Comparison of ENCODE assay signal across 10 mouse cellular contexts in genomic region chr2:65621254-65621653, GRCm38 (mm10). TPM values are rescaled to one million over a fixed set of nuclear protein-coding genes. Genes with fewer than 3 reads are reported as not detected.
DNase-seq lines count a peak whose midpoint lies in the region; ATAC-seq and TF ChIP-seq lines count a peak whose summit lies in the region.
"Had no signal": no experiment of that assay in that cellular context is flagged by ENCODE, and none has a peak within 500 bp of the region (broad histone marks: within the 10 kb centered on the region; RNA-seq: fewer than 3 reads in every experiment).

No protein-coding gene starts in this region.

- peak overlapping the region; percentile 42 for H3K4me3 ChIP-seq in hindbrain, embryonic 15.5 days
- peak overlapping the region; percentile 52 for H3K4me3 ChIP-seq in midbrain, postnatal 0 days (ENCODE audit: low read depth, low read length)
- H3K4me3 ChIP-seq in liver, postnatal 0 days (ENCODE audit: low read depth, low read length), result no peak overlapping the region
- H3K4me3 ChIP-seq: myocyte had no signal

- DNase-seq in frontal cortex, postnatal 36 days (ENCODE audit: low spot score in 2 of 2), result peak; percentile 30 to 51
- DNase-seq in frontal cortex, postnatal 14 days (ENCODE audit: low spot score in 2 of 2), result no peak
- peak; percentile 51 to 53 for DNase-seq in cerebellum, postnatal 10 days
- DNase-seq in midbrain, postnatal 0 days (ENCODE audit: low spot score), result peak; percentile 56
- no peak for DNase-seq in liver, postnatal 0 days
- DNase-seq in ovary, postnatal 36 days (ENCODE audit: low spot score), result no peak

- H3K4me2 ChIP-seq in hindbrain, embryonic 15.5 days, result peak overlapping the region; percentile 52
- H3K4me2 ChIP-seq in midbrain, postnatal 0 days (ENCODE audit: low read depth, low read length, poor library complexity, severe bottlenecking), result peak overlapping the region; percentile 52
- no peak overlapping the region for H3K4me2 ChIP-seq in liver, postnatal 0 days (ENCODE audit: low read depth, low read length)

- peak overlapping the region; percentile 34 for H3K9ac ChIP-seq in hindbrain, embryonic 15.5 days
- peak overlapping the region; percentile 65 for H3K9ac ChIP-seq in midbrain, postnatal 0 days (replicated peaks; ENCODE audit: low read length, poor library complexity, severe bottlenecking)
- no peak overlapping the region for H3K9ac ChIP-seq in liver, postnatal 0 days (replicated peaks)

- peaks cover 8% of the 10 kb centered on the region; the same call in 1 of the 2 replicates for H3K4me1 ChIP-seq in hindbrain, embryonic 15.5 days (replicated peaks)
- H3K4me1 ChIP-seq in midbrain, postnatal 0 days (ENCODE audit: insufficient read depth, low read length), result no peaks in the 10 kb centered on the region
- H3K4me1 ChIP-seq in liver, postnatal 0 days (ENCODE audit: insufficient read depth), result no peaks in the 10 kb centered on the region

- TF ChIP-seq EP300 in liver, postnatal 0 days (IDR thresholded peaks at IDR 0.05; ENCODE audit: low read depth), result no peak

- no peaks in the 10 kb centered on the region for H3K36me3 ChIP-seq in hindbrain, embryonic 15.5 days
- H3K36me3 ChIP-seq in midbrain, postnatal 0 days (ENCODE audit: insufficient read depth, low read length), result no peaks in the 10 kb centered on the region
- no peaks in the 10 kb centered on the region for H3K36me3 ChIP-seq in liver, postnatal 0 days (replicated peaks; ENCODE audit: insufficient read depth, low read length)

- H3K27me3 ChIP-seq in hindbrain, embryonic 15.5 days, result no peaks in the 10 kb centered on the region
- H3K27me3 ChIP-seq in midbrain, postnatal 0 days (ENCODE audit: insufficient read depth, low read length), result no peaks in the 10 kb centered on the region
- H3K27me3 ChIP-seq in liver, postnatal 0 days (ENCODE audit: insufficient read depth, low read length), result no peaks in the 10 kb centered on the region

- TF ChIP-seq CTCF in midbrain, postnatal 0 days (IDR thresholded peaks at IDR 0.05), result no peak
- no peak for TF ChIP-seq CTCF in liver, postnatal 0 days (IDR thresholded peaks at IDR 0.05; ENCODE audit: low read depth)

- no peaks in the 10 kb centered on the region for H3K9me3 ChIP-seq in hindbrain, embryonic 15.5 days
- no peaks in the 10 kb centered on the region for H3K9me3 ChIP-seq in midbrain, postnatal 0 days (ENCODE audit: low read length)
- H3K9me3 ChIP-seq in liver, postnatal 0 days (ENCODE audit: low read length), result no peaks in the 10 kb centered on the region

- ATAC-seq in hindbrain, embryonic 15.5 days (ENCODE audit: low FRiP score, low read depth), result peak; percentile 72
- peak; percentile 71; the same call in 1 of the 2 replicates for ATAC-seq in midbrain, postnatal 0 days (ENCODE audit: low FRiP score)
- ATAC-seq in liver, postnatal 0 days, result no peak
- ATAC-seq in granulocyte monocyte progenitor cell, adult 5-6 weeks (replicated peaks; ENCODE audit: poor library complexity, severe bottlenecking), result no peak
- ATAC-seq: Patski had no signal

- WGBS in hindbrain, embryonic 15.5 days, result 18% methylated on average over 5 of the region's 5 CpGs
- 20% methylated on average over 5 of the region's 5 CpGs for WGBS in midbrain, postnatal 0 days
- WGBS in liver, postnatal 0 days (ENCODE audit: insufficient replicate concordance), result 69% methylated on average over 5 of the region's 5 CpGs

- H3K27ac ChIP-seq in hindbrain, embryonic 15.5 days (replicated peaks), result peak overlapping the region; percentile 85
- H3K27ac ChIP-seq in midbrain, postnatal 0 days (ENCODE audit: low read depth, low read length), result peak overlapping the region; percentile 81
- H3K27ac ChIP-seq in liver, postnatal 0 days (ENCODE audit: low read depth), result no peak overlapping the region

RNA-seq across cellular contexts. Expression of gene Scn2a, which starts 0.7 kb away (rescaled TPM):
- polyA plus RNA-seq in hindbrain, embryonic 15.5 days (2015; fragmentation: Nextera tagmentation; extraction: Ambion mirVana), result 44.2 and 45.7 TPM in 2 replicates
- total RNA-seq in midbrain, postnatal 0 days (2014; rRNA removed), result 105 and 143 TPM in 2 replicates
- 58.8 and 65.6 TPM in 2 replicates for polyA plus RNA-seq in midbrain, postnatal 0 days (2015; fragmentation: Nextera tagmentation; extraction: Ambion mirVana)
- polyA plus RNA-seq in liver, postnatal 0 days (2015; fragmentation: Nextera tagmentation; extraction: Ambion mirVana), result 0.02 and 0.05 TPM in 2 replicates
- total RNA-seq in granulocyte monocyte progenitor cell, adult 5-6 weeks (2014; fragmentation: Nextera tagmentation), result not detected in 2 replicates
- not detected in 2 replicates for total RNA-seq in granulocyte monocyte progenitor cell, adult 5-6 weeks (2017)

RNA-seq across cellular contexts. Expression of gene Scn3a, which starts 53.8 kb away (rescaled TPM):
- 46.9 and 47.7 TPM in 2 replicates for polyA plus RNA-seq in hindbrain, embryonic 15.5 days (2015; fragmentation: Nextera tagmentation; extraction: Ambion mirVana)
- total RNA-seq in midbrain, postnatal 0 days (2014; rRNA removed), result 97.5 and 128 TPM in 2 replicates
- polyA plus RNA-seq in midbrain, postnatal 0 days (2015; fragmentation: Nextera tagmentation; extraction: Ambion mirVana), result 47.4 and 51.7 TPM in 2 replicates
- 0.05 and 0.12 TPM in 2 replicates for polyA plus RNA-seq in liver, postnatal 0 days (2015; fragmentation: Nextera tagmentation; extraction: Ambion mirVana)
- total RNA-seq in granulocyte monocyte progenitor cell, adult 5-6 weeks (2014; fragmentation: Nextera tagmentation), result not detected in 2 replicates
- total RNA-seq in granulocyte monocyte progenitor cell, adult 5-6 weeks (2017), result not detected in 2 replicates

Comparison
In these comparisons a context has a peak if more than half of its experiments do, and no peak if none do; other contexts are left out.
1. DNase-seq: peak in frontal cortex, postnatal 36 days (2 of 2), cerebellum, postnatal 10 days (2 of 2) and midbrain, postnatal 0 days (single experiment); none in frontal cortex, postnatal 14 days (0 of 2), liver, postnatal 0 days (single experiment) and ovary, postnatal 36 days (single experiment).
2. ATAC-seq: peak in hindbrain, embryonic 15.5 days (single experiment) and midbrain, postnatal 0 days (single experiment); none in liver, postnatal 0 days (single experiment) and granulocyte monocyte progenitor cell, adult 5-6 weeks (single experiment).
3. RNA of gene Scn2a, which starts 0.7 kb away (polyA plus RNA-seq): 58.8 to 65.6 TPM in midbrain, postnatal 0 days and 44.2 to 45.7 TPM in hindbrain, embryonic 15.5 days; 0.02 to 0.05 TPM in liver, postnatal 0 days; every median in the first group is over 10 times any median in the second.
4. RNA of gene Scn3a, which starts 53.8 kb away (polyA plus RNA-seq): 47.4 to 51.7 TPM in midbrain, postnatal 0 days and 46.9 to 47.7 TPM in hindbrain, embryonic 15.5 days; 0.05 to 0.12 TPM in liver, postnatal 0 days; every median in the first group is over 10 times any median in the second.